19 mouse cellular contexts compared by ENCODE assay signal in genomic region chr2:173425754-173426153, GRCm38 (mm10).
DNase-seq lines count a peak whose midpoint lies in the region; ATAC-seq and TF ChIP-seq lines count a peak whose summit lies in the region.
"Had no signal": no experiment of that assay in that cellular context is flagged by ENCODE, and none has a peak within 500 bp of the region (broad histone marks: within the 10 kb centered on the region; RNA-seq: fewer than 3 reads in every experiment).

No protein-coding gene starts in this region.

- intact Hi-C loops in heart, postnatal 36 days (cut with DNase I) = no loop called here

- no peaks in the 10 kb centered on the region for H3K36me3 ChIP-seq in heart, embryonic 10.5 days
- H3K36me3 ChIP-seq in midbrain, embryonic 10.5 days = no peaks in the 10 kb centered on the region
- no peaks in the 10 kb centered on the region for H3K36me3 ChIP-seq in midbrain, embryonic 13.5 days
- no peaks in the 10 kb centered on the region for H3K36me3 ChIP-seq in myocyte (ENCODE audit: control insufficient read depth, insufficient read depth)
- H3K36me3 ChIP-seq: embryonic facial prominence, embryonic 12.5 days; heart, embryonic 15.5 days had no signal

- H3K79me2 ChIP-seq in myocyte (ENCODE audit: control insufficient read depth, insufficient read depth) = no peaks in the 10 kb centered on the region

- peaks cover 14% of the 10 kb centered on the region; the same call in 1 of the 2 replicates for H3K27me3 ChIP-seq in heart, embryonic 10.5 days (ENCODE audit: insufficient read depth, poor library complexity, severe bottlenecking)
- no peaks in the 10 kb centered on the region for H3K27me3 ChIP-seq in midbrain, embryonic 10.5 days (ENCODE audit: low read depth, poor library complexity, severe bottlenecking)
- no peaks in the 10 kb centered on the region for H3K27me3 ChIP-seq in midbrain, embryonic 13.5 days
- no peaks in the 10 kb centered on the region for H3K27me3 ChIP-seq in myocyte (ENCODE audit: control insufficient read depth, insufficient read depth, insufficient read length)
- H3K27me3 ChIP-seq: embryonic facial prominence, embryonic 12.5 days; heart, embryonic 15.5 days had no signal

- no peak for DNase-seq in heart, embryonic 10.5 days (ENCODE audit: low spot score)
- DNase-seq in heart, postnatal 36 days = no peak
- no peak for DNase-seq in midbrain, embryonic 10.5 days (ENCODE audit: low spot score)
- DNase-seq in NIH3T3 (ENCODE audit: low read depth) = peak; percentile 38
- no peak for DNase-seq in kidney, adult 9 months
- DNase-seq: adrenal gland, adult 8-10 months; adrenal gland, postnatal 36 days; cerebellum, adult 2 months; cerebellum, postnatal 14 days; embryo, embryonic 11 days; gastrocnemius, postnatal 10 days; heart, adult 18-20 months; heart, postnatal 14 days had no signal

- 77% methylated on average over 9 of the region's 9 CpGs for WGBS in heart, embryonic 10.5 days
- WGBS in midbrain, embryonic 10.5 days = 90% methylated on average over 9 of the region's 9 CpGs
- WGBS in midbrain, embryonic 13.5 days = 81% methylated on average over 9 of the region's 9 CpGs

- H3K4me1 ChIP-seq in heart, embryonic 10.5 days = peaks cover 9% of the 10 kb centered on the region; the same call in 1 of the 2 replicates
- peaks cover 10% of the 10 kb centered on the region for H3K4me1 ChIP-seq in midbrain, embryonic 10.5 days
- 0 out of 2 replicates have a peak, but pooled peaks cover 8% of the 10 kb centered on the region for H3K4me1 ChIP-seq in midbrain, embryonic 13.5 days (replicated peaks)
- H3K4me1 ChIP-seq: heart, embryonic 15.5 days had no signal

- H3K27ac ChIP-seq in heart, embryonic 10.5 days = 0 out of 2 replicates have a peak overlapping the region, but pooled peaks have one; percentile 13
- H3K27ac ChIP-seq in midbrain, embryonic 10.5 days (replicated peaks) = peak overlapping the region; percentile 56
- no peak overlapping the region for H3K27ac ChIP-seq in midbrain, embryonic 13.5 days
- H3K27ac ChIP-seq: embryonic facial prominence, embryonic 12.5 days; heart, embryonic 15.5 days had no signal

- no peak overlapping the region for H3K4me3 ChIP-seq in heart, embryonic 10.5 days
- H3K4me3 ChIP-seq in midbrain, embryonic 10.5 days = no peak overlapping the region
- no peak overlapping the region for H3K4me3 ChIP-seq in midbrain, embryonic 13.5 days (replicated peaks)
- H3K4me3 ChIP-seq in myocyte = no peak overlapping the region
- H3K4me3 ChIP-seq: embryonic facial prominence, embryonic 12.5 days; heart, embryonic 15.5 days had no signal

- H3K4me2 ChIP-seq in midbrain, embryonic 13.5 days (replicated peaks) = no peak overlapping the region
- H3K4me2 ChIP-seq in myocyte (ENCODE audit: low read depth) = peak overlapping the region; percentile 22
- H3K4me2 ChIP-seq: embryonic facial prominence, embryonic 12.5 days; heart, embryonic 11.5 days; heart, embryonic 15.5 days had no signal

- no peak overlapping the region for H3K9ac ChIP-seq in midbrain, embryonic 13.5 days (replicated peaks)
- H3K9ac ChIP-seq: embryonic facial prominence, embryonic 12.5 days; heart, embryonic 15.5 days had no signal

- ATAC-seq in midbrain, embryonic 13.5 days = no peak
- ATAC-seq: inflammation-experienced regulatory T-cells, adult 6 months had no signal

- no peak for TF ChIP-seq POLR2A in myocyte (IDR thresholded peaks at IDR 0.05; ENCODE audit: insufficient read length, low read depth)

- H3ac ChIP-seq in myocyte (ENCODE audit: control insufficient read depth, insufficient read length) = no peak overlapping the region

- no peaks in the 10 kb centered on the region for H3K9me3 ChIP-seq in heart, embryonic 10.5 days
- H3K9me3 ChIP-seq in midbrain, embryonic 10.5 days (replicated peaks) = no peaks in the 10 kb centered on the region
- no peaks in the 10 kb centered on the region for H3K9me3 ChIP-seq in midbrain, embryonic 13.5 days
- H3K9me3 ChIP-seq: embryonic facial prominence, embryonic 12.5 days; heart, embryonic 15.5 days had no signal

TF ChIP-seq in myocyte, 11 proteins besides CTCF, POLR2A, EP300 and RAD21:
- TF ChIP-seq REST (IDR thresholded peaks at IDR 0.05; ENCODE audit: insufficient read depth, insufficient read length) (no peak), CEBPB (IDR thresholded peaks at IDR 0.05; ENCODE audit: insufficient read depth, poor library complexity, severe bottlenecking) (peak; percentile 71)
